Mouse (Mus musculus): Measurements from ENCODE around the gene Skap1.

The Skap1 gene

GRCm38 (mm10) chr11:96463986-96464715 lies at the start of gene Skap1:
Gene Skap1 (plus strand): TSS chr11:96464593.
- no peak for DNase-seq

GRCm38 (mm10) chr11:96421074-96421473 lies 43.3 kb upstream of the Skap1 start:
- no peak for DNase-seq

GRCm38 (mm10) chr11:96421517-96422265 lies 42.7 kb upstream of the Skap1 start:
- no peak for DNase-seq

GRCm38 (mm10) chr11:96425193-96425592 lies 39.2 kb upstream of the Skap1 start:
- DNase-seq, result no peak

- no peak for DNase-seq
Observed at GRCm38 (mm10) chr11:96426191-96426590, 38.2 kb upstream of the Skap1 start.

- DNase-seq, result no peak
Observed at GRCm38 (mm10) chr11:96426805-96427204, 37.6 kb upstream of the Skap1 start.

- DNase-seq, result no peak
Observed at GRCm38 (mm10) chr11:96429062-96429461, 35.3 kb upstream of the Skap1 start.

- no peak for DNase-seq
Observed at GRCm38 (mm10) chr11:96429891-96430290, 34.5 kb upstream of the Skap1 start.

GRCm38 (mm10) chr11:96431871-96432270 lies 32.5 kb upstream of the Skap1 start:
- no peak for DNase-seq

- no peak for DNase-seq
Observed at GRCm38 (mm10) chr11:96434888-96435287, 29.5 kb upstream of the Skap1 start.

GRCm38 (mm10) chr11:96436525-96436924 lies 27.9 kb upstream of the Skap1 start:
- DNase-seq, result no peak

- DNase-seq, result no peak
Observed at GRCm38 (mm10) chr11:96438787-96439186, 25.6 kb upstream of the Skap1 start.

- no peak for DNase-seq
Observed at GRCm38 (mm10) chr11:96441546-96442185, 22.7 kb upstream of the Skap1 start.

- no peak for DNase-seq
Observed at GRCm38 (mm10) chr11:96442468-96442867, 21.9 kb upstream of the Skap1 start.

- no peak for DNase-seq
Observed at GRCm38 (mm10) chr11:96447931-96448330, 16.5 kb upstream of the Skap1 start.

- DNase-seq, result no peak
Observed at GRCm38 (mm10) chr11:96455111-96455510, 9.3 kb upstream of the Skap1 start.

- DNase-seq, result no peak
Observed at GRCm38 (mm10) chr11:96455699-96456326, 8.6 kb upstream of the Skap1 start.

- no peak for DNase-seq
Observed at GRCm38 (mm10) chr11:96456508-96457305, 7.7 kb upstream of the Skap1 start.

GRCm38 (mm10) chr11:96461766-96462165 lies 2.6 kb upstream of the Skap1 start:
- DNase-seq, result no peak

GRCm38 (mm10) chr11:96462191-96462752 lies 2.1 kb upstream of the Skap1 start:
- DNase-seq, result no peak

GRCm38 (mm10) chr11:96464716-96465060 lies 295 bp downstream of the Skap1 start:
- DNase-seq, result no peak

- no peak for DNase-seq
Observed at GRCm38 (mm10) chr11:96465426-96466056, 1.1 kb downstream of the Skap1 start.

Measured in right cerebral cortex, postnatal 25 days (tissue).